In the genomic region with DNA sequence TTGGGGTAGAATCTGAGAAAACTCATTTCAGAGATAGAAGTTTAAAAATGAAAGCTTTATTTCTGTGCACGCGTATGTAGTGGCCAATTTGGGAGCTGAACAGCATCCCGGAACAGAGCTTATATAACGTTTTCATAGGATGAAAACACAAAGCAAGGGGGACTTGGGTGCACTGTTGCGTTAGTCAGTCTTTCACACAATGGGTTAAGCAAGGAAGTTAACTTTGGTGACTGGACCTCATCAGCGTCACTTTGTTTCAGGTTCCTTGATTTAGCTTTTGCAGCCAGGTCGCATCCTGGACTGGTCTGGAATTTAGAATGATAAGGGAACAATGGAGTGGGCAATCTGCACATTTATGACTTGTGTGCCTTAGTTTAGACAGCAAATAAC, we compare ENCODE assay signal across 8 mouse cellular contexts. TPM values are rescaled to one million over a fixed set of nuclear protein-coding genes. Genes with fewer than 3 reads are reported as not detected.
A peak's percentile ranks its signal among the peaks of the same experiment; 100 is the strongest.
DNase-seq lines count a peak whose midpoint lies in the region; ATAC-seq and TF ChIP-seq lines count a peak whose summit lies in the region.

No protein-coding gene starts in this region.

- no peak for TF ChIP-seq POLR2A in myocyte (IDR thresholded peaks at IDR 0.05; ENCODE audit: insufficient read length, low read depth)

- WGBS in kidney, embryonic 16.5 days: 17% methylated on average over 7 of the region's 7 CpGs
- 26% methylated on average over 7 of the region's 7 CpGs for WGBS in embryonic facial prominence, embryonic 11.5 days
- 9% methylated on average over 7 of the region's 7 CpGs for WGBS in intestine, embryonic 15.5 days

- no peaks in the 10 kb centered on the region for H3K9me3 ChIP-seq in kidney, embryonic 16.5 days (ENCODE audit: low read length)
- H3K9me3 ChIP-seq in embryonic facial prominence, embryonic 11.5 days (replicated peaks; ENCODE audit: control insufficient read depth, low read length): no peaks in the 10 kb centered on the region
- no peaks in the 10 kb centered on the region for H3K9me3 ChIP-seq in intestine, embryonic 15.5 days

- intact Hi-C loops in gastrocnemius, postnatal 14 days (cut with DNase I; ENCODE audit: low total_unique reads): no loop called here

- H3K4me2 ChIP-seq in kidney, embryonic 16.5 days (replicated peaks; ENCODE audit: low read depth, low read length): peak overlapping the region; percentile 90
- H3K4me2 ChIP-seq in embryonic facial prominence, embryonic 11.5 days (ENCODE audit: low read depth, low read length): peak overlapping the region; percentile 47
- peak overlapping the region; percentile 74 for H3K4me2 ChIP-seq in intestine, embryonic 15.5 days (replicated peaks)
- H3K4me2 ChIP-seq in myocyte (ENCODE audit: low read depth): peak overlapping the region; percentile 83

- peaks cover 11% of the 10 kb centered on the region for H3K36me3 ChIP-seq in kidney, embryonic 16.5 days (ENCODE audit: insufficient read depth, low read length)
- H3K36me3 ChIP-seq in embryonic facial prominence, embryonic 11.5 days (replicated peaks; ENCODE audit: control insufficient read depth, insufficient read depth, low read depth, low read length): no peaks in the 10 kb centered on the region
- H3K36me3 ChIP-seq in intestine, embryonic 15.5 days: peaks cover 14% of the 10 kb centered on the region
- no peaks in the 10 kb centered on the region for H3K36me3 ChIP-seq in myocyte (ENCODE audit: control insufficient read depth, insufficient read depth)

- no peaks in the 10 kb centered on the region for H3K27me3 ChIP-seq in kidney, embryonic 16.5 days (ENCODE audit: insufficient read depth, low read length)
- no peaks in the 10 kb centered on the region for H3K27me3 ChIP-seq in embryonic facial prominence, embryonic 11.5 days (ENCODE audit: control insufficient read depth, insufficient read depth, low read length)
- H3K27me3 ChIP-seq in intestine, embryonic 15.5 days (replicated peaks): no peaks in the 10 kb centered on the region
- H3K27me3 ChIP-seq in myocyte (ENCODE audit: control insufficient read depth, insufficient read depth, insufficient read length): peaks cover 5% of the 10 kb centered on the region

- H3K4me3 ChIP-seq in kidney, embryonic 16.5 days (ENCODE audit: low read length): peak overlapping the region; percentile 78
- H3K4me3 ChIP-seq in embryonic facial prominence, embryonic 11.5 days (ENCODE audit: low read depth, low read length): peak overlapping the region; percentile 67
- H3K4me3 ChIP-seq in intestine, embryonic 15.5 days (replicated peaks): peak overlapping the region; percentile 72
- H3K4me3 ChIP-seq in myocyte: peak overlapping the region; percentile 69

- H3K9ac ChIP-seq in kidney, embryonic 16.5 days (replicated peaks; ENCODE audit: low read length): peak overlapping the region; percentile 68
- H3K9ac ChIP-seq in embryonic facial prominence, embryonic 11.5 days (replicated peaks; ENCODE audit: low read length): peak overlapping the region; percentile 37
- peak overlapping the region; percentile 41 for H3K9ac ChIP-seq in intestine, embryonic 15.5 days

- no peak for DNase-seq in kidney, postnatal 36 days
- no peak for DNase-seq in embryonic facial prominence, embryonic 11.5 days (ENCODE audit: low spot score)
- DNase-seq in urinary bladder, postnatal 10 days (ENCODE audit: low spot score): no peak
- DNase-seq in spleen, postnatal 4 days (ENCODE audit: low spot score in 2 of 2): no peak
- DNase-seq in gastrocnemius, postnatal 14 days: no peak

- peak overlapping the region; percentile 77 for H3K27ac ChIP-seq in kidney, embryonic 16.5 days (ENCODE audit: low read length)
- 0 out of 2 replicates have a peak overlapping the region, but pooled peaks have one; percentile 16 for H3K27ac ChIP-seq in embryonic facial prominence, embryonic 11.5 days (replicated peaks; ENCODE audit: low read depth, low read length)
- peak overlapping the region; percentile 44; the same call in 1 of the 2 replicates for H3K27ac ChIP-seq in intestine, embryonic 15.5 days

- peak overlapping the region; percentile 60 for H3ac ChIP-seq in myocyte (ENCODE audit: control insufficient read depth, insufficient read length)

- H3K4me1 ChIP-seq in kidney, embryonic 16.5 days (ENCODE audit: insufficient read depth, low read length): peaks cover 13% of the 10 kb centered on the region; the same call in 1 of the 2 replicates
- H3K4me1 ChIP-seq in embryonic facial prominence, embryonic 11.5 days (ENCODE audit: control insufficient read depth, insufficient read depth, low read length): no peaks in the 10 kb centered on the region
- H3K4me1 ChIP-seq in intestine, embryonic 15.5 days (replicated peaks): peaks cover 9% of the 10 kb centered on the region

- no peak for ATAC-seq in kidney, embryonic 16.5 days (ENCODE audit: low FRiP score, low TSS enrichment)
- no peak for ATAC-seq in embryonic facial prominence, embryonic 11.5 days (replicated peaks; ENCODE audit: insufficient number of reproducible peaks, low FRiP score, low TSS enrichment, low read depth)
- peak; percentile 44 for ATAC-seq in intestine, embryonic 15.5 days

- H3K79me2 ChIP-seq in myocyte (ENCODE audit: control insufficient read depth, insufficient read depth): no peaks in the 10 kb centered on the region

TF ChIP-seq in myocyte, 11 proteins besides CTCF, POLR2A, EP300 and RAD21:
- TF ChIP-seq REST (IDR thresholded peaks at IDR 0.05; ENCODE audit: insufficient read depth, insufficient read length) (no peak), MAX (IDR thresholded peaks at IDR 0.05; ENCODE audit: low read depth) (no peak), TCF3 (IDR thresholded peaks at IDR 0.05; ENCODE audit: insufficient read length, low read depth) (no peak), MYOG (IDR thresholded peaks at IDR 0.05; ENCODE audit: control insufficient read depth in 1 of 3, insufficient read depth in 1 of 3, insufficient read length in 2 of 3, low read depth in 2 of 3) (no peak), MYOD1 (IDR thresholded peaks at IDR 0.05; ENCODE audit: control insufficient read depth in 1 of 3, insufficient read length in 2 of 3, low read depth in 2 of 3) (no peak)

RNA-seq across cellular contexts. Expression of a gene that starts 0.5 kb away (rescaled TPM):
- 8.3 and 8.8 TPM in 2 replicates for polyA plus RNA-seq in kidney, embryonic 16.5 days (2015; fragmentation: Nextera tagmentation; extraction: Ambion mirVana)
- polyA plus RNA-seq in embryonic facial prominence, embryonic 11.5 days (2014; fragmentation: Nextera tagmentation; extraction: Ambion mirVana): 6.1 TPM in 2 replicates
- polyA plus RNA-seq in intestine, embryonic 15.5 days (2015; fragmentation: Nextera tagmentation; extraction: Ambion mirVana): 8.0 and 9.3 TPM in 2 replicates
- polyA plus RNA-seq in myocyte (2012; fragmentation: generic; extraction: Trizol): 3.0 TPM
- total RNA-seq in gastrocnemius, postnatal 14 days (2021): 1 to 10 TPM; 2.0 to 2.4 TPM

RNA-seq across cellular contexts. Expression of a gene that starts 7.0 kb away (rescaled TPM):
- polyA plus RNA-seq in kidney, embryonic 16.5 days (2015; fragmentation: Nextera tagmentation; extraction: Ambion mirVana): 6.8 and 7.0 TPM in 2 replicates
- polyA plus RNA-seq in embryonic facial prominence, embryonic 11.5 days (2014; fragmentation: Nextera tagmentation; extraction: Ambion mirVana): 6.7 and 7.1 TPM in 2 replicates
- 6.3 TPM in 2 replicates for polyA plus RNA-seq in intestine, embryonic 15.5 days (2015; fragmentation: Nextera tagmentation; extraction: Ambion mirVana)
- 0.34 TPM for polyA plus RNA-seq in myocyte (2012; fragmentation: generic; extraction: Trizol)
- 1 to 10 TPM; 1.7 TPM for total RNA-seq in gastrocnemius, postnatal 14 days (2021)

RNA-seq across cellular contexts. Expression of a gene that starts 12.7 kb away (rescaled TPM):
- 9.0 and 9.5 TPM in 2 replicates for polyA plus RNA-seq in kidney, embryonic 16.5 days (2015; fragmentation: Nextera tagmentation; extraction: Ambion mirVana)
- 7.9 and 8.2 TPM in 2 replicates for polyA plus RNA-seq in embryonic facial prominence, embryonic 11.5 days (2014; fragmentation: Nextera tagmentation; extraction: Ambion mirVana)
- polyA plus RNA-seq in intestine, embryonic 15.5 days (2015; fragmentation: Nextera tagmentation; extraction: Ambion mirVana): 7.5 and 8.3 TPM in 2 replicates
- polyA plus RNA-seq in myocyte (2012; fragmentation: generic; extraction: Trizol): 1.2 TPM
- 1 to 10 TPM; 2.1 to 3.1 TPM for total RNA-seq in gastrocnemius, postnatal 14 days (2021)

RNA-seq across cellular contexts. Expression of a gene that starts 18.1 kb away (rescaled TPM):
- 10.6 and 11.3 TPM in 2 replicates for polyA plus RNA-seq in kidney, embryonic 16.5 days (2015; fragmentation: Nextera tagmentation; extraction: Ambion mirVana)
- 5.6 and 7.8 TPM in 2 replicates for polyA plus RNA-seq in embryonic facial prominence, embryonic 11.5 days (2014; fragmentation: Nextera tagmentation; extraction: Ambion mirVana)
- polyA plus RNA-seq in intestine, embryonic 15.5 days (2015; fragmentation: Nextera tagmentation; extraction: Ambion mirVana): 10.5 and 11.5 TPM in 2 replicates
- polyA plus RNA-seq in myocyte (2012; fragmentation: generic; extraction: Trizol): 3.6 TPM
- total RNA-seq in gastrocnemius, postnatal 14 days (2021): 1 to 10 TPM; 2.9 to 3.2 TPM

RNA-seq across cellular contexts. Expression of a gene that starts 27.9 kb away (rescaled TPM):
- polyA plus RNA-seq in kidney, embryonic 16.5 days (2015; fragmentation: Nextera tagmentation; extraction: Ambion mirVana): 28.1 and 32.0 TPM in 2 replicates
- 27.3 and 29.8 TPM in 2 replicates for polyA plus RNA-seq in embryonic facial prominence, embryonic 11.5 days (2014; fragmentation: Nextera tagmentation; extraction: Ambion mirVana)
- polyA plus RNA-seq in intestine, embryonic 15.5 days (2015; fragmentation: Nextera tagmentation; extraction: Ambion mirVana): 22.6 and 24.8 TPM in 2 replicates
- 11.6 TPM for polyA plus RNA-seq in myocyte (2012; fragmentation: generic; extraction: Trizol)
- 1 to 10 TPM; 2.2 to 2.6 TPM for total RNA-seq in gastrocnemius, postnatal 14 days (2021)

Comparison
In these comparisons a context has a peak if more than half of its experiments do, and no peak if none do; other contexts are left out.
1. H3K27ac ChIP-seq: peak in every context shown above with its lines; median percentile 77 in kidney, embryonic 16.5 days; 44 in intestine, embryonic 15.5 days; 16 in embryonic facial prominence, embryonic 11.5 days.